ENCODE assay signal across 9 mouse cellular contexts in genomic region chr5:35628685-35629084, GRCm38 (mm10). TPM values are rescaled to one million over a fixed set of nuclear protein-coding genes. Genes with fewer than 3 reads are reported as not detected.
DNase-seq lines count a peak whose midpoint lies in the region; ATAC-seq lines count a peak whose summit lies in the region.
"Had no signal": no experiment of that assay in that cellular context is flagged by ENCODE, and none has a peak within 500 bp of the region (broad histone marks: within the 10 kb centered on the region; RNA-seq: fewer than 3 reads in every experiment).

No protein-coding gene starts in this region.

- no peaks in the 10 kb centered on the region for H3K9me3 ChIP-seq in forebrain, embryonic 14.5 days (replicated peaks; ENCODE audit: control insufficient read depth, low read length)
- no peaks in the 10 kb centered on the region for H3K9me3 ChIP-seq in forebrain, embryonic 12.5 days
- no peaks in the 10 kb centered on the region for H3K9me3 ChIP-seq in forebrain, embryonic 16.5 days (ENCODE audit: control insufficient read depth, low read length)

- 38% methylated on average over 1 of the region's 1 CpGs for WGBS in forebrain, embryonic 14.5 days
- 42% methylated on average over 1 of the region's 1 CpGs for WGBS in forebrain, embryonic 12.5 days
- WGBS in forebrain, embryonic 16.5 days, result 35% methylated on average over 1 of the region's 1 CpGs

- DNase-seq in forebrain, embryonic 14.5 days (ENCODE audit: low spot score), result peak; percentile 67
- DNase-seq in MN1 (ENCODE audit: low spot score), result peak; percentile 48
- DNase-seq in gastrocnemius, postnatal 25 days, result peak; percentile 87
- peak; percentile 36 to 86 for DNase-seq in left cerebral cortex, postnatal 10 days (ENCODE audit: extremely low spot score in 1 of 2, low spot score in 2 of 2)
- DNase-seq in skeletal muscle tissue, adult 2 months (ENCODE audit: low read depth, low spot score), result peak; percentile 91
- DNase-seq in embryo, embryonic 10 days (ENCODE audit: low spot score), result no peak

- no peaks in the 10 kb centered on the region; the same call in 1 of the 2 replicates for H3K4me1 ChIP-seq in forebrain, embryonic 14.5 days (ENCODE audit: control insufficient read depth, insufficient read depth, low read length)
- no peaks in the 10 kb centered on the region for H3K4me1 ChIP-seq in forebrain, embryonic 12.5 days
- H3K4me1 ChIP-seq in forebrain, embryonic 16.5 days (replicated peaks; ENCODE audit: control insufficient read depth, insufficient read depth, low read length), result 0 out of 2 replicates have a peak, but pooled peaks cover 3% of the 10 kb centered on the region

- H3K9ac ChIP-seq in forebrain, embryonic 14.5 days (ENCODE audit: low read length), result no peak overlapping the region
- H3K9ac ChIP-seq in forebrain, embryonic 12.5 days, result no peak overlapping the region
- H3K9ac ChIP-seq in forebrain, embryonic 16.5 days (replicated peaks; ENCODE audit: low read depth, low read length), result no peak overlapping the region

- no peak overlapping the region for H3K4me3 ChIP-seq in forebrain, embryonic 14.5 days (ENCODE audit: low read depth, low read length)
- H3K4me3 ChIP-seq in forebrain, embryonic 12.5 days (replicated peaks), result no peak overlapping the region
- no peak overlapping the region for H3K4me3 ChIP-seq in forebrain, embryonic 16.5 days (replicated peaks; ENCODE audit: low read length)
- H3K4me3 ChIP-seq: myocyte had no signal

- peak; percentile 50; the same call in 1 of the 2 replicates for ATAC-seq in forebrain, embryonic 14.5 days
- no peak for ATAC-seq in forebrain, embryonic 12.5 days (ENCODE audit: low FRiP score)
- no peak for ATAC-seq in forebrain, embryonic 16.5 days

- H3K4me2 ChIP-seq in forebrain, embryonic 14.5 days (ENCODE audit: low read length), result no peak overlapping the region
- H3K4me2 ChIP-seq in forebrain, embryonic 12.5 days, result no peak overlapping the region
- H3K4me2 ChIP-seq in forebrain, embryonic 16.5 days (ENCODE audit: low read length), result no peak overlapping the region

- no peaks in the 10 kb centered on the region for H3K36me3 ChIP-seq in forebrain, embryonic 14.5 days (ENCODE audit: control insufficient read depth, insufficient read depth, low read length)
- H3K36me3 ChIP-seq in forebrain, embryonic 12.5 days (replicated peaks), result no peaks in the 10 kb centered on the region
- H3K36me3 ChIP-seq in forebrain, embryonic 16.5 days (ENCODE audit: control insufficient read depth, insufficient read depth), result no peaks in the 10 kb centered on the region

- no peaks in the 10 kb centered on the region for H3K27me3 ChIP-seq in forebrain, embryonic 14.5 days (replicated peaks; ENCODE audit: control insufficient read depth, insufficient read depth, low read length)
- no peaks in the 10 kb centered on the region for H3K27me3 ChIP-seq in forebrain, embryonic 12.5 days
- H3K27me3 ChIP-seq in forebrain, embryonic 16.5 days (replicated peaks; ENCODE audit: control insufficient read depth, insufficient read depth, low read length), result no peaks in the 10 kb centered on the region

- H3K27ac ChIP-seq in forebrain, embryonic 14.5 days (ENCODE audit: low read depth, low read length), result no peak overlapping the region
- H3K27ac ChIP-seq in forebrain, embryonic 12.5 days, result no peak overlapping the region
- H3K27ac ChIP-seq in forebrain, embryonic 16.5 days (ENCODE audit: low read length), result no peak overlapping the region

- intact Hi-C loops in left cerebral cortex, postnatal 10 days (cut with DNase I), result no loop called here

RNA-seq across cellular contexts. Expression of gene Acox3, which starts 45.8 kb away (rescaled TPM):
- polyA plus RNA-seq in forebrain, embryonic 14.5 days (2014; fragmentation: Nextera tagmentation; extraction: Ambion mirVana), result 14.5 and 15.2 TPM in 2 replicates
- 15.6 and 17.6 TPM in 2 replicates for polyA plus RNA-seq in forebrain, embryonic 12.5 days (2016; fragmentation: Nextera tagmentation; extraction: Ambion mirVana)
- 10 to 100 TPM; 16.4 to 18.9 TPM for total RNA-seq in gastrocnemius, postnatal 25 days (2021)
- total RNA-seq in left cerebral cortex, postnatal 10 days (2021), result 10 to 100 TPM; 25.1 to 26.4 TPM
- 13.0 and 15.9 TPM in 2 replicates for polyA plus RNA-seq in forebrain, embryonic 16.5 days (2015; fragmentation: Nextera tagmentation; extraction: Ambion mirVana)

RNA-seq across cellular contexts. Expression of gene Htra3, which starts 50.9 kb away (rescaled TPM):
- 7.8 and 10.0 TPM in 2 replicates for polyA plus RNA-seq in forebrain, embryonic 14.5 days (2014; fragmentation: Nextera tagmentation; extraction: Ambion mirVana)
- polyA plus RNA-seq in forebrain, embryonic 12.5 days (2016; fragmentation: Nextera tagmentation; extraction: Ambion mirVana), result 5.9 and 8.2 TPM in 2 replicates
- 10 to 100 TPM; 37.4 to 46.7 TPM for total RNA-seq in gastrocnemius, postnatal 25 days (2021)
- total RNA-seq in left cerebral cortex, postnatal 10 days (2021), result 10 to 100 TPM; 14.0 to 14.9 TPM
- polyA plus RNA-seq in forebrain, embryonic 16.5 days (2015; fragmentation: Nextera tagmentation; extraction: Ambion mirVana), result 11.3 and 11.8 TPM in 2 replicates

RNA-seq across cellular contexts. Expression of gene Trmt44, which starts 53.8 kb away (rescaled TPM):
- 6.1 and 8.3 TPM in 2 replicates for polyA plus RNA-seq in forebrain, embryonic 14.5 days (2014; fragmentation: Nextera tagmentation; extraction: Ambion mirVana)
- polyA plus RNA-seq in forebrain, embryonic 12.5 days (2016; fragmentation: Nextera tagmentation; extraction: Ambion mirVana), result 9.8 and 11.1 TPM in 2 replicates
- total RNA-seq in gastrocnemius, postnatal 25 days (2021), result 1 to 10 TPM; 1.5 to 1.6 TPM
- total RNA-seq in left cerebral cortex, postnatal 10 days (2021), result 1 to 10 TPM; 7.4 to 9.3 TPM
- 9.1 and 9.3 TPM in 2 replicates for polyA plus RNA-seq in forebrain, embryonic 16.5 days (2015; fragmentation: Nextera tagmentation; extraction: Ambion mirVana)
